Mouse (Mus musculus): Measurements from ENCODE around the gene Osbpl9.

DNA sequence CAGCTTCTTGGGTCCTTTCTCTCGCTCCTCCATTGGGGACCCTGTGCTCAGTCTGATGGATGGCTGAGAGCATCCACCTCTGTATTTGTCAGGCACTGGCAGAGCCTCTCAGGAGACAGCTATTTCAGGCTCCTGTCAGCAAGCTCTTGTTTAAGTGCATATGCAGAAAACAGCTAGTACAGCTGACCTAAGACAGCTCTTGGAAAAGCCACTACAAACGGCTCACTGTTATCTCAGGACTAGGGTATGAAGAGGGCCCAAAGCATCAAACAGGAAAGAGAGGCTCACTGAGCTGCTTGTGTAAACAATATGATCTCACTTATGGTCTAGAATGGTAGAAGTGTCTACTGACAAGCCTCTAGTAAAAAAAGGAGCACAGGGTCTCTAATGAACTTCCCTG lies 107.8 kb downstream of the Osbpl9 start:
- TF ChIP-seq POLR2A (IDR thresholded peaks at IDR 0.05; ENCODE audit: low read depth, low read length): no peak
- no peak for TF ChIP-seq CTCF (IDR thresholded peaks at IDR 0.05; ENCODE audit: extremely low read depth, insufficient read depth, insufficient read length, insufficient replicate concordance)

Data from spleen, adult 2 months (tissue).